Mouse (Mus musculus) adrenal gland, adult (tissue): Measurements from ENCODE around the gene Lrp5.
A peak's percentile ranks its signal among the peaks of the same experiment; 100 is the strongest.

Source experiments
- DNase-seq, 2 experiments: peaks; one replicate each; pipeline ENCODE4 v3.0.0; 2022 to 2023; ENCODE audit warnings: low spot score in 1 of 2; ENCODE audit not compliant: inconsistent age in 2 of 2

The Lrp5 gene

DNA sequence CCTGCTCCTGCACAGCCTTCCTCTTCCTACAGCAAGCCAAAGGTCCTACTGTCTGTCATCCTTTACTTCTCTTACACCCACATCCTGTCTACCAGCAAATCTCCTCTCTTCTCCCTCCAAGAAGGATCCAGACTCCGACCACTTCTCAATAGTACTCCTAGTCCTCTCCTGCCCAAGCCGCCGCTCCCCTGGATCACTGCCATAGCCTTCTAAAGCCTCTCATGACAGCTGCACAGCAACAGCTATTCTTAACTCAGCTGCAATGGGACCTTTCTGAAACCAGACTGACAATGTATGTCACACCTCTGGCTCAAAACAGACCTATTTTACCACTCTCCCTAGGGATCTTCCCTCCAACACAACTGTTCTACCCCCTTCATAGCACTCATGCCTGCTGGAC is 122.1 kb downstream of the Lrp5 start:
- DNase-seq = peak in 1 of 2 experiments; percentile 65

DNA sequence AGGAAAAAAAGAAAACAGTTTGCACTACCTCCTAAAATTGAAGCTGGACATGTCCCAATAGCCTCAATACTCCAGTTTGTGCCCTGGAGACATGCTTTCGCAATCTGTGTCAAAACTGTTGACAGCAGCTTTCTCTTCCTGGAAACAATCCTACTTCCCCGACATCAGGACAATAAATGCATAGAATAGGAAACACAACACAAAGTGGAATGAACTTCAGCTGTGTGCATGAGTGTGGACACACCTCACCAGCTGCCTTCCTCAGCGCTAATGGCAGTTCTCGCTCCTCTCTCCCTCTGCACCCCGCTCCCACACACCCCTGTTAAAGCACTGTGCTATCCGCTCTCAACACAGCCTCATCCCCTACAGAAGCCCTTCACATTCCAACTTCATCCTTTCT is 123.6 kb downstream of the Lrp5 start:
- peak in 1 of 2 experiments; percentile 56 for DNase-seq

DNA sequence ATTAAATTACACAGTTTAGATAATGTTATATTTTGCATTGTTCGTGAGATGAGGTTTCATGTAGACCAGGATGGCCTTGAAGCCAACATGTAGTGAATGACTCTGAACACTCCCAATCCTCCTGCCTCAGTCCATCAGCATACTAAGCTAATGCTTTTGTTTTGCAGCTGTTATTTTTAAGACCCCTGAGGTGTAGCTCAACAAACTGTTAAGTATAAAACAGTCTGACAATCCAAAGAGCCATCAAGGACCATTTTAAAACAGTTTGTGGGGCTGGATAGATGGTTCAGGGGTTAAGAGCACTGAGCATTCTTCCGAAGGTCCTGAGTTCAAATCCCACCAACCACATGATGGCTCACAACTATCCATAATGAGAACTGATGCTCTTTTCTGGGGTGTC is 124.1 kb downstream of the Lrp5 start:
- DNase-seq = no peak

DNA sequence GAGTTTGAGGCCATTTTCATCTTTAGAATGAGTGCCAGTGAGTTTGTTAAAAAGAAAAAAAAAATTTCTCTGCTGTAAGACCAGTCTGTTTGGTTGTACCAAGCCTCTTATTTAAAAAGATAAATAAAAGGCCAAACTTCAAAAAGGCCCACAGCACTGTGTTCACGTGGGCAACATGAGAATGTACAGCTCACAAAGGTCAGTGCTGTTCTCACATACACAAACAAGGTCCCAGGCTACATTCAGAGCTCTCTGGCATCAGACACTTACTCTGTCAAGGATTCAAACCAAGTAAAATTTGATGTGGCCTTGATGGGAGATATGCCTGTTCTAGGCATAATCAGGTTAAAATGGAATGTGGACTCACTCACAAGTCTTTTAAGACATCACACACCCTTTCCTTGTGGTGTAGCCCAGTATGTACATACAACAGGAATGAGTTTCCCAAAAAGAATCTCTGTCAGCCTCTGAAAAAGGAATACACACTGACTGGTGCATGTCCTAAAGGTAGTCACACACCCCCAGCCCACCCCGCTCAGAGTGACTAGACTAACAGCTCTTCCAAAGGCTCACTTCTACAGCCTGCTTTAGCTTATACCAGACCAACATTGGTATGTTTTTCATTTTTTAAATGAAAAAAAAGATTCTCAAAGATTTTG is 130.1 kb downstream of the Lrp5 start:
- DNase-seq = peak in 1 of 2 experiments; percentile 70

DNA sequence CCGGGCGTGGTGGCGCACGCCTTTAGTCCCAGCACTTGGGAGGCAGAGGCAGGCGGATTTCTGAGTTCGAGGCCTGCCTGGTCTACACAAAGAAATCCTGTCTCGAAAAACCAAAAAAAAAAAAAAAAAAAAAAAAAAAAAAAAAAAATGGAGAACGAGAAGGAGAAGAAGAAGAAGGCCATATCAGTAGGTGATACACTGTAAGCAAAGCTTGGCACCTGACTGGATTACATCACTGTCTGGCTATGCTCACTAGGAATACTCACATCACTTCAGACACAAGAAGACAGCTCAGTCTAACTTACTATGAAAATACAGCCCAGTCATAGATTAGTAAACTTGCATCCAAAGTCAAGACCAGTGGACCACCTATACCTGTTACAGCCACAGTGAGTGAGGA is 131.6 kb downstream of the Lrp5 start:
- no peak for DNase-seq

DNA sequence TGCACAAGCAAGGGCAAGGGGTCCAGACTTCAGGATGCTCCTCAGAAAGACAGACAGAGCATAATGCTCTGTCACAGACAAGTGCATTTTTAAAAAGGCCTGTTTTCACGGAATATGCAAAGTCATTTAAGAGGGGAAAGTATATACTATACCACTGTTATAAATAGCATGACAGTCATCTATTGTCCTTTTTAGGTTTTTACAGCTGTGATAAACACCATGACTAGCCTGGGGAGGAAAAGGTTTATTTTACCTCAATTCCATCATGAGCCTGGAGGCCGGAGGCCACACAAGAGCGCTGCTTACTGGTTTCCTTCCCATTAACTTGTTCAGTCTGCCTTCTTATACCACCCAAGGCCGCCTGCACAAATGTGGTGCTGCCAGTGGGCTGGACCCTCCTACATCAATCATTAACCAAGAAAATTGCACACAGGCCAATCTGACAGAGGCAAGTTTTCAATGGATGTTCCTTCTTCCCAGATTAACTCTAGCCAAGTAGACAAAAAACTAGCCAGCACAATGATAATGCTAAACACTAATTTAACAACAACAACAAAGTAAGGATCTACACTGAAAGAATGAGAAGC is 134.7 kb downstream of the Lrp5 start:
- no peak for DNase-seq

DNA sequence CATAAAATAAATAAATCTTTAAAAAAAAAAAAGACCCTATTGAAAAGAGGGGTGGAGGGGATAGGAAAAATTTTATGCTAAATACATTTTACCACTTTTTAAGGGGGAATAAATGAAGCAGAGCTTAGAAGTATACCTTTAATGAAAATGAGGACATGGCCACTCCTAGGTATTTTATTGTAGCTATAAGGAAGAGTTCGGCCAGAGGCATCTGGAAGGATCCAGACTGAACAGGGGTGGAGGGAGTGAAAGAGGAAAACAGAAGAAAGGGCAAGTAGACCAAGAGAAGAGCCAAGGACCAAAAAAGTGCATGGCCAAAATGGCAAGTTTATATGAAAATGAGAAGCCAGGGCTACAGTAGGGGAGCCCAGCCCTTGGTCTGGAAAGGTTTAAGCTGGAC is 136.3 kb downstream of the Lrp5 start:
- DNase-seq = no peak

DNA sequence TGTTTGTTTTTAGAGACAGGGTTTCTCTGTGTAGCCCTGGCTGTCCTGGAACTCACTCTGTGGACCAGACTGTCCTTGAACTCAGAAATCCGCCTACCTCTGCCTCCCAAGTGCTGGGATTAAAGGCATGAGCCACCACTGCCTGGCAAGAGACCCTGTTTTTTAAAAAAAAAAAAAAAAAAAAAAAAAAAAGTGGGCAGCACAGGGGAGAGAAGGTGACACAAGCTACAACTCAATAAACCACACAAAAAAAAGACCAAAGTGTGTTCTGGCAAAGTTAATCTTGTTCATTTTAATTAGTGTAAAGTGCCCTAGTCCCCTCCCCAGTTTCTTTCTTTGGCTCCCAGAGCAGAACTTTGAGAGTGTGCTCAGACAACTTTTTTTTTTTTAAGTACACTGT is 137.1 kb downstream of the Lrp5 start:
- DNase-seq = no peak

DNA sequence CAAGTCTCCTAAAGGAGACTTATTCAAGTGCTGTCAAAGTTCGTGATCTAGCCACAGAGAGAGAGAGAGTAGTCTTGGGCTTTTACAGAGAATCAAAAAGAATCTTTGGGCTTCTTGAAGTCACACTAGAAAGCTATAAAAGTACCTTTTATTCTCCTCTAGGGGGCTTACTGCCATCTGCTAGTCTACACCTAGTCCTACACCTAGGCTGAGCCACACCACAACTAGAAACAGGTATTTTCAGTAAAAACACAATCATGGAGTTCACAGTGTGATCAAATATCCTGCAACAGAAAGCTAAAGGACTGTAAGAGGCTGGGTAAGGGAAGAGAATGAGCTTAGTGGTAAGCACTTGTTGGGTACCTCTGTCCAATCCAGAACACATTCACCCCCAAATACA is 138.1 kb downstream of the Lrp5 start:
- DNase-seq = no peak

DNA sequence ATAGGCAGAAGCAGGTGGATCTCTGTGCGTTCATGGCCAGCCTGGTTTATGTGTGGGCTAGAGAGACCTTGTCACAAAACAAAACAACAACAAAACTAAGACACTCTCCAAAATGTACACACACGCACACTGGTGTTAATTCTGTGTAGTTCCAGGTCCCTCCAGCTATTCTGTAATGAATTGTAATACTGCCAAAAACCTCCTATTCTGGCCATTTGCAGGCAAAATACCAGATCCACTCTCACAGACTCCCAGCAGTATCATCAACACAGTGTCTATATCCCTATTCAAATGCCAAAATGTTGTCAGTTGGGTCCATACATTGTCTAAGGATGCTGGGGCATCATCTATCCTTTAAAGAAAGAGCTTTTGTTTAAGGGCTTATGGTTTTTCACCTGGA is 141.4 kb downstream of the Lrp5 start:
- no peak for DNase-seq

DNA sequence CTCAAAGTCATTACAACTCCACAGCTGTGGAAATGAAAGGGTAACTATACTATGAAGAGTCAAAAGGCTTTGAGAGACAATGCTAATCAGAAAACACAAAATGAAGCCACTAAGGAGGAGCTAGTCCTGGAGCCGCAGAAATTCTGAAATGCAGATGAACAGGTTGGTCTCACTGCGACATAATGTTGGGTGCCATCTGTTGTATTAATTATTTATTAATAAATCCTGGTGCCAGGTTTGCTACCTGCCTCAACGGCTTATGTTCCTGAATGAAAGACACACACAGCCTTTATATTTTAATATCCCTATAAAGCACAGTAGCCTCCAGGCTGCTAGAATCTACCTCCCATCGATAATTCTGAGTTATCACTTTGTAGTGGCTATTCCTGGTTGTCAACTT is 143.8 kb downstream of the Lrp5 start:
- DNase-seq = no peak

DNA sequence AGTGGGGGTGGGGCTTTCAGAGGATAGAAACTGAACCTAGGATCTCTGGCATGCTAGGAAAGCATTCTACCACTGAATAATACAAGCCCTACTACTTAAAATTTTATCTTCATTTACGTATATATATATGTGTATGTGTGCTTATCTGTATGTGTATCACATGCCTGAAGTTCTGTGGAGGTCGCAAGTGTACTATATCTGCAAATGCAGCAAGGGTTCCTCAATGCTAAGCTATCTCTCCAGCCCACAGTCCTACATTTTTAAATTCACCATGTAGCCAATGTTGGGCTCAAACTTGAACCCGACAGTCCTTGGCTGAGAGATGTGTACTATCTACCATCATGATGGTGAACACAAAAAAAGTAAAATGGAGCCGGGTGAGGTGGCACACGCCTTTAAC is 145.4 kb downstream of the Lrp5 start:
- DNase-seq = no peak

DNA sequence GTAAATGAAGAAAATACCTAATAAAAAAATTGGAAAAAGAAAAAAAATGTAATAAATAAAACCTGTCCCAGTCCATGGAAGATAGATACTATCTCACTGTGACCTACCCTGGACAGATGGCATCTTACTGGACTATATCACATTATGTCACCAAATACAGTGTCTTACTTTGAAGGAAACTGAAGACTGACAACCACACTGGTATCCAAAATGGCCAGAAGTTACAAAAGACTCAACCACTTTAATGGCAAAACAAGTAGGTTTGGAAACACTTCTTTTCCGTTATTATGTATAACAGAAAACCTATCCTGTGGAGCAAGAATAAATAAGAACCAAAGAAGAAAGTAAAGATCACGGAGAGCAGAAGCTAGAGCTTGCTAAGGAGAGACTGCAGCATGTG is 146.1 kb downstream of the Lrp5 start:
- no peak for DNase-seq

DNA sequence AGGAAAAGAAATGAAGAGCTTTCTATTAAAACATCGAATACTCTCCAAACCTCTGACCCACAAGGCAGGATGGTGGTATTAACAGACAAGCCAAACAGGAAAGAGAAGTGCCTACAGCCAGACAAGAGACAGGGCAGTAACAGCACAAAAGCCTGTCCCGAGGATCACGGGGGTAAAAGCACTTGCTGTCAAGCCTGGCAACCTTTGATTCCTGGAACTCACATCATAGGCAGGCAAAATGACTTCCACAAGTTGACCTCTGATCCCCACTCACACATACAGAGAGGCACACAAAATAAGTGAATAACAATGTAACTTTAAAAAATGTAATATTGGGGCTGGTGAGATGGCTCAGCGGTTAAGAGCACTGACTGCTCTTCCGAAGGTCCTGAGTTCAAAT is 146.9 kb downstream of the Lrp5 start:
- DNase-seq = no peak

DNA sequence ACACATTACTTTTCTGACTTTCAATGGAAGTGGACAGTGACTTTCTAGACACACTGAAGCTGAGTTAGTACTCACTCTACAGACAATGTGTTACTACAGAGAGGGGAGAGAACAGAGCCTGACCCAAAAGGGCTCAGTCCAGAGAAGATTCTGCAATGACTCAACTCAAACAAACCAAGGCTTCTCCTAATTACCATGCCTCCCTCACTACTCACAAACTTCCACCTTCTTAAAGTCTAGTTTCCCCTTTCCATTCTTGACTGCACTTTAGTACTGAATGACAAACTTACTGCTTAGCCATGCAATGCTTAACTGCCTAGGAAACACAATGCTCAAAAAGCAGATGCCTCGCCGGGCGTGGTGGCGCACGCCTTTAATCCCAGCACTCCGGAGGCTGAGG is 148.7 kb downstream of the Lrp5 start:
- DNase-seq = no peak

DNA sequence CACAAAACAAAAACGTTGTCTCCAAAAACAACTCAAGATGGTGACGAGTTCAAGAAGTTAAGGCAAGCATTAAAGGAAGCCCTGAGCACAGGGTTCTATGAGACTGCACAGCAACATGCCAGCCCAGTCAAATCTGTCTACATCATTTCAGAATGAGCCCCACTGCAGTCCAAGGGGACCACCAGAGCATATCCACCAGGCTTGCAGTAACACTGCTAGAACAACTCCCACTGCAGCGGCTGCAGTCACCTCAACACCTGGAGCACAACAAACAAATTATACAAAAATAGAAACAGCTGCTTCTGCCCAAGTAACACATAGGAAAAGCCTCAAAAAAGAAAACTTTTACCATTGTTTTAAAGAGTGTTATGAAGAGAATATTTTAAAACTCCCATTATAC is 151.4 kb downstream of the Lrp5 start:
- DNase-seq = no peak
